Mouse (Mus musculus): ENCODE measurements around the gene Myo18b. TPM values are rescaled to one million over a fixed set of nuclear protein-coding genes. Genes with fewer than 3 reads are reported as not detected.

Gene Myo18b
- polyA plus RNA-seq, 1 experiment from 2014 or later: 2.0 TPM

- Histone ChIP-seq H3K36me3 (no peaks in the 10 kb centered on the region), H3K4me3 (no peak overlapping the region), H3K9ac (no peak overlapping the region), H3K9me3 (no peaks in the 10 kb centered on the region), H3K4me2 (no peak overlapping the region), H3K4me1 (no peaks in the 10 kb centered on the region), H3K27ac (no peak overlapping the region), H3K27me3 (no peaks in the 10 kb centered on the region)
- ATAC-seq (ENCODE audit: insufficient number of reproducible peaks, low FRiP score, low TSS enrichment, low read depth): no peak
- WGBS: 65% methylated on average over 4 of the region's 4 CpGs
Observed at GRCm38 (mm10) chr5:112790376-112791111, 105.6 kb downstream of the Myo18b start.

GRCm38 (mm10) chr5:112788441-112788840 lies 107.7 kb downstream of the Myo18b start:
- no peak for ATAC-seq (ENCODE audit: insufficient number of reproducible peaks, low FRiP score, low TSS enrichment, low read depth)
- no peak overlapping the region for H3K4me2 ChIP-seq
- H3K9ac ChIP-seq: no peak overlapping the region
- 84% methylated on average over 2 of the region's 2 CpGs for WGBS
- H3K4me1 ChIP-seq: no peaks in the 10 kb centered on the region
- no peaks in the 10 kb centered on the region for H3K9me3 ChIP-seq
- no peak overlapping the region for H3K4me3 ChIP-seq
- H3K27me3 ChIP-seq: no peaks in the 10 kb centered on the region
- no peak overlapping the region for H3K27ac ChIP-seq
- H3K36me3 ChIP-seq: no peaks in the 10 kb centered on the region

GRCm38 (mm10) chr5:112786788-112787187 lies 109.4 kb downstream of the Myo18b start:
- H3K4me1 ChIP-seq: no peaks in the 10 kb centered on the region
- H3K36me3 ChIP-seq: no peaks in the 10 kb centered on the region
- WGBS: 86% methylated on average over 6 of the region's 6 CpGs
- no peak overlapping the region for H3K27ac ChIP-seq
- no peak overlapping the region for H3K4me3 ChIP-seq
- H3K9ac ChIP-seq: no peak overlapping the region
- no peaks in the 10 kb centered on the region for H3K9me3 ChIP-seq
- H3K27me3 ChIP-seq: no peaks in the 10 kb centered on the region
- no peak overlapping the region for H3K4me2 ChIP-seq
- ATAC-seq (ENCODE audit: insufficient number of reproducible peaks, low FRiP score, low TSS enrichment, low read depth): no peak

GRCm38 (mm10) chr5:112786031-112786430 lies 110.1 kb downstream of the Myo18b start:
- H3K9me3 ChIP-seq: no peaks in the 10 kb centered on the region
- no peaks in the 10 kb centered on the region for H3K27me3 ChIP-seq
- H3K4me1 ChIP-seq: no peaks in the 10 kb centered on the region
- H3K9ac ChIP-seq: no peak overlapping the region
- ATAC-seq (ENCODE audit: insufficient number of reproducible peaks, low FRiP score, low TSS enrichment, low read depth): no peak
- H3K36me3 ChIP-seq: no peaks in the 10 kb centered on the region
- no peak overlapping the region for H3K4me3 ChIP-seq
- no peak overlapping the region for H3K4me2 ChIP-seq
- H3K27ac ChIP-seq: no peak overlapping the region
- 69% methylated on average over 8 of the region's 8 CpGs for WGBS

GRCm38 (mm10) chr5:112781719-112782118 lies 114.4 kb downstream of the Myo18b start:
- no peak overlapping the region for H3K27ac ChIP-seq
- H3K4me2 ChIP-seq: no peak overlapping the region
- H3K4me1 ChIP-seq: no peaks in the 10 kb centered on the region
- ATAC-seq (ENCODE audit: insufficient number of reproducible peaks, low FRiP score, low TSS enrichment, low read depth): no peak
- no peak overlapping the region for H3K9ac ChIP-seq
- no peaks in the 10 kb centered on the region for H3K36me3 ChIP-seq
- H3K9me3 ChIP-seq: no peaks in the 10 kb centered on the region
- 88% methylated on average over 7 of the region's 7 CpGs for WGBS
- no peak overlapping the region for H3K4me3 ChIP-seq
- H3K27me3 ChIP-seq: no peaks in the 10 kb centered on the region

- H3K36me3 ChIP-seq: no peaks in the 10 kb centered on the region
- H3K4me3 ChIP-seq: no peak overlapping the region
- no peak overlapping the region for H3K27ac ChIP-seq
- no peaks in the 10 kb centered on the region for H3K4me1 ChIP-seq
- H3K27me3 ChIP-seq: no peaks in the 10 kb centered on the region
- no peaks in the 10 kb centered on the region for H3K9me3 ChIP-seq
- ATAC-seq (ENCODE audit: insufficient number of reproducible peaks, low FRiP score, low TSS enrichment, low read depth): no peak
- no peak overlapping the region for H3K9ac ChIP-seq
- no peak overlapping the region for H3K4me2 ChIP-seq
- WGBS: 80% methylated on average over 4 of the region's 4 CpGs
Observed at GRCm38 (mm10) chr5:112781231-112781630, 114.9 kb downstream of the Myo18b start.

GRCm38 (mm10) chr5:112780383-112780782 lies 115.8 kb downstream of the Myo18b start:
- no peaks in the 10 kb centered on the region for H3K36me3 ChIP-seq
- H3K4me2 ChIP-seq: no peak overlapping the region
- H3K9ac ChIP-seq: no peak overlapping the region
- no peaks in the 10 kb centered on the region for H3K4me1 ChIP-seq
- H3K4me3 ChIP-seq: no peak overlapping the region
- H3K27me3 ChIP-seq: no peaks in the 10 kb centered on the region
- no peak for ATAC-seq (ENCODE audit: insufficient number of reproducible peaks, low FRiP score, low TSS enrichment, low read depth)
- H3K27ac ChIP-seq: no peak overlapping the region
- no peaks in the 10 kb centered on the region for H3K9me3 ChIP-seq
- WGBS: 57% methylated on average over 5 of the region's 5 CpGs

- no peaks in the 10 kb centered on the region for H3K4me1 ChIP-seq
- H3K9ac ChIP-seq: no peak overlapping the region
- H3K27me3 ChIP-seq: no peaks in the 10 kb centered on the region
- no peak for ATAC-seq (ENCODE audit: insufficient number of reproducible peaks, low FRiP score, low TSS enrichment, low read depth)
- no peaks in the 10 kb centered on the region for H3K36me3 ChIP-seq
- H3K27ac ChIP-seq: no peak overlapping the region
- no peak overlapping the region for H3K4me2 ChIP-seq
- H3K9me3 ChIP-seq: no peaks in the 10 kb centered on the region
- no peak overlapping the region for H3K4me3 ChIP-seq
- 70% methylated on average over 15 of the region's 15 CpGs for WGBS
Observed at GRCm38 (mm10) chr5:112776781-112777405, 119.3 kb downstream of the Myo18b start.

- ATAC-seq (ENCODE audit: insufficient number of reproducible peaks, low FRiP score, low TSS enrichment, low read depth): no peak
- no peaks in the 10 kb centered on the region for H3K4me1 ChIP-seq
- no peaks in the 10 kb centered on the region for H3K9me3 ChIP-seq
- 40% methylated on average over 4 of the region's 4 CpGs for WGBS
- no peaks in the 10 kb centered on the region for H3K36me3 ChIP-seq
- H3K27me3 ChIP-seq: no peaks in the 10 kb centered on the region
- H3K9ac ChIP-seq: no peak overlapping the region
- no peak overlapping the region for H3K4me3 ChIP-seq
- no peak overlapping the region for H3K27ac ChIP-seq
- H3K4me2 ChIP-seq: no peak overlapping the region
Observed at GRCm38 (mm10) chr5:112773429-112773828, 122.7 kb downstream of the Myo18b start.

GRCm38 (mm10) chr5:112771376-112771901 lies 124.7 kb downstream of the Myo18b start:
- no peak overlapping the region for H3K9ac ChIP-seq
- no peaks in the 10 kb centered on the region for H3K9me3 ChIP-seq
- no peak overlapping the region for H3K4me3 ChIP-seq
- H3K36me3 ChIP-seq: no peaks in the 10 kb centered on the region
- no peak for ATAC-seq (ENCODE audit: insufficient number of reproducible peaks, low FRiP score, low TSS enrichment, low read depth)
- 46% methylated on average over 6 of the region's 6 CpGs for WGBS
- H3K4me1 ChIP-seq: no peaks in the 10 kb centered on the region
- no peaks in the 10 kb centered on the region for H3K27me3 ChIP-seq
- no peak overlapping the region for H3K27ac ChIP-seq
- no peak overlapping the region for H3K4me2 ChIP-seq

- Histone ChIP-seq H3K9ac (no peak overlapping the region), H3K4me3 (no peak overlapping the region), H3K4me2 (no peak overlapping the region), H3K36me3 (no peaks in the 10 kb centered on the region), H3K4me1 (no peaks in the 10 kb centered on the region), H3K27ac (no peak overlapping the region), H3K9me3 (no peaks in the 10 kb centered on the region), H3K27me3 (no peaks in the 10 kb centered on the region)
- WGBS: 20% methylated on average over 4 of the region's 4 CpGs
- no peak for ATAC-seq (ENCODE audit: insufficient number of reproducible peaks, low FRiP score, low TSS enrichment, low read depth)
Observed at GRCm38 (mm10) chr5:112769721-112770119, 126.4 kb downstream of the Myo18b start.

GRCm38 (mm10) chr5:112769020-112769720 lies 127.0 kb downstream of the Myo18b start:
- WGBS: 48% methylated on average over 11 of the region's 11 CpGs
- H3K4me2 ChIP-seq: no peak overlapping the region
- no peaks in the 10 kb centered on the region for H3K36me3 ChIP-seq
- no peak for ATAC-seq (ENCODE audit: insufficient number of reproducible peaks, low FRiP score, low TSS enrichment, low read depth)
- H3K27ac ChIP-seq: no peak overlapping the region
- H3K4me1 ChIP-seq: no peaks in the 10 kb centered on the region
- H3K27me3 ChIP-seq: no peaks in the 10 kb centered on the region
- H3K4me3 ChIP-seq: no peak overlapping the region
- no peaks in the 10 kb centered on the region for H3K9me3 ChIP-seq
- no peak overlapping the region for H3K9ac ChIP-seq
